Mouse (Mus musculus) megakaryocyte, embryonic 14.5 days (primary cell): Measurements from ENCODE around the gene Sez6l.

Experiments
- FLI1 ChIP-seq: IDR thresholded peaks from 2 replicates; pipeline ENCODE4 v1.6.1; 2012; ENCODE audit warnings: low read length, inconsistent platforms, mixed read lengths
- GATA1 ChIP-seq: IDR thresholded peaks from 3 replicates; pipeline ENCODE4 v1.6.1; 2012; ENCODE audit warnings: mixed read lengths, low read length, inconsistent platforms, borderline replicate concordance

DNA sequence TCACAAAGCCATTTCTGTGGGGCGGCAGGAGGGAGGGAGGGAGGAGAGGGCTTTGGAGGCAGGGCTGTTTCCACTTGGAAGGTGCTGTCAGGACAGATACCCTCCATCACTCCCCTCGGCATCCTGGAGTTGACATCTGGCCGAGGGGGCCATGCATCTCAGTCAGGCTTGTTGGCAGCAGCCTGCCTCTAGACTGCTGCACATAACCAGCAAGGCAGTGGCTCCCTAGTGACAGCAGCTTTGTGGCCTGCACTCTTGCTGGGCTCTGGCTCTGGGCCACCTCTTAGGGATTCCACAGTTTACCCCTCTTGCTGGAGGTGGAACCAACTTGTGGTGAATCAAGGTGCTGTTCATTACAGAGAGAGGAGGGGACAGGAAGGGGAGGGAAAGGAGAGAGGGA, 26.6 kb upstream of the Sez6l start:
- TF ChIP-seq GATA1 (no peak), FLI1 (no peak)
